Mouse (Mus musculus): Measurements from ENCODE around the gene H2-Q7.
"Not testable (repeated sequence)": the region's sequence is repeated elsewhere in the genome, so short reads cannot be mapped to it uniquely, and the experiment has no call there.

DNA sequence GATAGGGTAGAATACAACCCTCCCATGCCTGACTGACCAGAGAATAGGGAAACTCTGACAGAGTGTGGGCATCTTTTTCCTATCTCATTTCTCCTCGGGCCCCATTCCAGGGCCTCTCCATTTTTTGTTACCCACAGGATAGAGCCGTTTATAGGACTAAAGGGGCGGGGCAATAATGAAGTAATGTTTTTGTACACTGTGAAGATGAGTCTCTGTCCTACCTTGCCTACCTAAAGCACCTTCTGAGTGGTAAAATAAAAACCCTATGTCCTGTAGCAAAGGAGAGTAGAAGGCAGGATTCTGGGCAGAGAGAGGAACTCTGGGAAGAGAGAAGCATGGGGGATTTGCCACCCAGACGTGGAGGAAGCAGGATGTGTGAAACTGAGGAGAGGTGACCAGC is 19.4 kb upstream of the H2-Q7 start:
- not testable (repeated sequence) for TF ChIP-seq GATA1, TAL1 (IDR thresholded peaks at IDR 0.05; ENCODE audit: low read length)
